Mouse (Mus musculus): Measurements from ENCODE around the gene Camkk1. TPM values are rescaled to one million over a fixed set of nuclear protein-coding genes. Genes with fewer than 3 reads are reported as not detected.

Gene Camkk1
- polyA plus RNA-seq, 1 experiment from 2014 or later: 2.7 TPM

DNA sequence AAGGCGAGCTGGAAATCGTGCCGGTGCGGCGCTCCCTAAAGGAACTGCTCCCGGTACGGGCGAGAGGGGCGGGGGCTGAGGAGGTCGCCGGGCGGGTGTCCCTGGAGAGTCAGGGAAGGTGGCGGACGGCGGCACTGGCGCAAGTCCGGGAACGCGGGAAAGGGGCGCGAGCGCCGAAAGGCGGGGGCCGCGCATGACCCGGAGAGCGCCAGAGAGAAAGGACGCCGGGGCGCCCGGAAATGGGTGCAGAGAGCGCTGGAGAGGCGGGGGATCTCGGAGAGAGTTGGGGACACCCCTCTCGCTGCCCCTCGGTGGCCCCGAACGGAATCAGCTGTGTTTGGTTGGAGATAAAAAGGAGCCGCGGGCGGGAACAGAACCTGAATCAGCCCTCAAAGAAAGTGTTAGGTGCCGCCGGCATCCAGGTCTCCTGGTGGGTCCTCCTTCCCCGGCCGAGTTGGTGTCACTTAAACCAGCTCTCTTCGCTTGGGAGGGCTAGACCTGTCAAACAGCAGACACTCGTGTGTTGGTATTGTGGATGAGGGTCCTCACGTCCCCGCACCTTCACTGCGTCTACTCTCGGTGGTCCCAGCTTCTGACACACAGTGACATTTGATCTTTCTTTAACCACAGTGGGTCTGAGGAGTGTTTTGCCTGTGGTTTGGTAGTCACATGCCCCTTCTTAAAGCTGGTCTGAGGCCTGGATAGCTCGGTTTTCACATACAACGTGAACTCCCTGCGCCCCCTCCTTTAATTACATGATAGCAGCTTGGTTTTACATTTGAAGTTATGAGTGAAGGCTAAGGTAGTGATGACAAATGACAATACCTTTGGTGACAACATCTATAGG is 29.4 kb downstream of the Camkk1 start:
- peak; percentile 62; the same call in 1 of the 2 replicates for ATAC-seq (ENCODE audit: insufficient number of reproducible peaks, low FRiP score, low TSS enrichment, low read depth)
- H3K9ac ChIP-seq (ENCODE audit: low read length): peak overlapping the region; percentile 87
- H3K36me3 ChIP-seq (ENCODE audit: control insufficient read depth, insufficient read depth, low read length): peaks cover 5% of the 10 kb centered on the region; the same call in 1 of the 2 replicates
- no peaks in the 10 kb centered on the region for H3K27me3 ChIP-seq (ENCODE audit: control insufficient read depth, insufficient read depth, low read length)
- peak overlapping the region; percentile 82 for H3K4me3 ChIP-seq (ENCODE audit: low read depth, low read length)
- 0 out of 2 replicates have a peak overlapping the region, but pooled peaks have one; percentile 32 for H3K27ac ChIP-seq (replicated peaks; ENCODE audit: low read depth, low read length)
- WGBS: 1% methylated on average over 50 of the region's 55 CpGs
- H3K4me2 ChIP-seq (ENCODE audit: low read depth, severe bottlenecking): peak overlapping the region; percentile 72
- 0 out of 2 replicates have a peak, but pooled peaks cover 4% of the 10 kb centered on the region for H3K4me1 ChIP-seq (ENCODE audit: control insufficient read depth, insufficient read depth, low read length)
- no peaks in the 10 kb centered on the region for H3K9me3 ChIP-seq (ENCODE audit: control insufficient read depth, low read length)
- peak; percentile 58 for DNase-seq (ENCODE audit: low spot score)

DNA sequence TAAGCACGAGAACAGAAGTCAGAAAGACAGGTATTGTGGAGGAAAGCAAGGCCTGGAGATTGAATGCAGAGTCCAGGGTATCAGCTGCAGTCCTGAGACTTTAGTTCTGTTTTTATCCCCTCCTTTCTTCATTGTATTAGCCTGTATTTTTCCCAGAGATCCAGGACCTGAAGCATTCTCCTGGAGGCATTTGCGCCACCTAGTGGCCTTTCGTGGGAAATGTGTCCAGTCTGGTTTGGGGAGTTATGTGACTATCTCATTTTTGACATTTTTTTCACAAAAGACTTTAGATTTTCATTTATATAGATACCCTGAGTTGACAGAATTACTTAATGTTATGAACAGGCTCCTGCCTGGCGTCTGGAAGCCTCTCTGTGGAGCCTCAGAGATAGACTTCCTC is 30.5 kb downstream of the Camkk1 start:
- WGBS: 7% methylated on average over 4 of the region's 4 CpGs
- H3K9ac ChIP-seq (ENCODE audit: low read length): no peak overlapping the region

DNA sequence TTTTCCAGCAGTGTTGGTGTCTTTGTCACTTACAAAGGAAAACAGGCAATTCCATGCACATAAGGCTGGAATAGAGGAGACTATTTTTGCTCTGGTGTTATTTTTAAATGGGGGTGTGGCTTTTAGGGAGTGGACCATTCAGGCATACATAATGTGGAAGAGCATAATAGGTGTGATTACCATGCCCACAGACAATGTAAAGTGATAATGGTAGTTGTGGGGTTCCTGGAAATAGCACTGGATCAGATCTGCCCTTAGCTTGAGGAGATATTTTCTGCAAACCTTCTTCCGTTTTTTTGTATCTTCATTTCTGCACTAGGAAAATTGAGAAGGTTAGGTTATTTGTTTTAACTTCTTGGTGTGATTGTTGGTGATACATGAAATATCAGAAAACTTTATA is 34.0 kb downstream of the Camkk1 start:
- Histone ChIP-seq H3K4me1 (ENCODE audit: control insufficient read depth, insufficient read depth, low read length) (0 out of 2 replicates have a peak, but pooled peaks cover 4% of the 10 kb centered on the region), H3K36me3 (ENCODE audit: control insufficient read depth, insufficient read depth, low read length) (peaks cover 5% of the 10 kb centered on the region; the same call in 1 of the 2 replicates), H3K27ac (replicated peaks; ENCODE audit: low read depth, low read length) (no peak overlapping the region), H3K4me2 (ENCODE audit: low read depth, severe bottlenecking) (no peak overlapping the region), H3K9me3 (ENCODE audit: control insufficient read depth, low read length) (no peaks in the 10 kb centered on the region), H3K9ac (ENCODE audit: low read length) (no peak overlapping the region), H3K27me3 (ENCODE audit: control insufficient read depth, insufficient read depth, low read length) (no peaks in the 10 kb centered on the region), H3K4me3 (ENCODE audit: low read depth, low read length) (no peak overlapping the region)
- ATAC-seq (ENCODE audit: insufficient number of reproducible peaks, low FRiP score, low TSS enrichment, low read depth) (no peak), DNase-seq (ENCODE audit: low spot score) (no peak)
- WGBS: 90% methylated on average over 1 of the region's 1 CpGs

More for the DNA sequence above, 30.5 kb downstream of the Camkk1 start:
- H3K9me3 ChIP-seq (ENCODE audit: control insufficient read depth, low read length): no peaks in the 10 kb centered on the region
- peak overlapping the region; percentile 72; the same call in 1 of the 2 replicates for H3K4me2 ChIP-seq (ENCODE audit: low read depth, severe bottlenecking)
- H3K36me3 ChIP-seq (ENCODE audit: control insufficient read depth, insufficient read depth, low read length): peaks cover 5% of the 10 kb centered on the region; the same call in 1 of the 2 replicates
- H3K4me3 ChIP-seq (ENCODE audit: low read depth, low read length): peak overlapping the region; percentile 82; the same call in 1 of the 2 replicates
- no peaks in the 10 kb centered on the region for H3K27me3 ChIP-seq (ENCODE audit: control insufficient read depth, insufficient read depth, low read length)
- H3K4me1 ChIP-seq (ENCODE audit: control insufficient read depth, insufficient read depth, low read length): 0 out of 2 replicates have a peak, but pooled peaks cover 4% of the 10 kb centered on the region
- ATAC-seq (ENCODE audit: insufficient number of reproducible peaks, low FRiP score, low TSS enrichment, low read depth) (no peak), DNase-seq (ENCODE audit: low spot score) (peak; percentile 89)
- no peak overlapping the region for H3K27ac ChIP-seq (replicated peaks; ENCODE audit: low read depth, low read length)

DNA sequence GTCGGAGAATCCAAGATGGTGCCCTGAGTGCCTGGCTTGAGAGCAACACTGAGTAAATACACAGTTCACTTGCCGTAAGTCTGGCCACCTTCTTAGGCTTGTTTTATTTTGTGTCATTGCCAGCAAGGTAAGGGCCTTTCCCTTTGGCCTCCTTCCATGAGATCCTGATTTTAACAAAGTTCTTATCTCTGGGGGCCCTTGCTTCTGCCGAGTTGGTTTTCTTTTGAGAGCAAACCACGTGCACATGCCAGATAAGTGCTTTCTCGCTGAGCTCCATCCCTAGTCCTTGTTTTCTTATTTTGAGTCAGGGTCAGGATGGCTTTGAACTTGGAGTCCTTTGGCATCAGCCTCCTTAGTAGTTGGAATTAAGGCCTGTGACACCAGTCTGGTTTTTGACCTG is 38.9 kb downstream of the Camkk1 start:
- H3K4me2 ChIP-seq (ENCODE audit: low read depth, severe bottlenecking): no peak overlapping the region
- WGBS: 90% methylated on average over 5 of the region's 5 CpGs
- no peak overlapping the region for H3K27ac ChIP-seq (replicated peaks; ENCODE audit: low read depth, low read length)
- no peaks in the 10 kb centered on the region for H3K4me1 ChIP-seq (ENCODE audit: control insufficient read depth, insufficient read depth, low read length)
- peaks cover 3% of the 10 kb centered on the region; the same call in 1 of the 2 replicates for H3K36me3 ChIP-seq (ENCODE audit: control insufficient read depth, insufficient read depth, low read length)
- DNase-seq (ENCODE audit: low spot score) (no peak), ATAC-seq (ENCODE audit: insufficient number of reproducible peaks, low FRiP score, low TSS enrichment, low read depth) (no peak)
- no peak overlapping the region for H3K9ac ChIP-seq (ENCODE audit: low read length)
- H3K27me3 ChIP-seq (ENCODE audit: control insufficient read depth, insufficient read depth, low read length): no peaks in the 10 kb centered on the region
- no peaks in the 10 kb centered on the region for H3K9me3 ChIP-seq (ENCODE audit: control insufficient read depth, low read length)
- no peak overlapping the region for H3K4me3 ChIP-seq (ENCODE audit: low read depth, low read length)

DNA sequence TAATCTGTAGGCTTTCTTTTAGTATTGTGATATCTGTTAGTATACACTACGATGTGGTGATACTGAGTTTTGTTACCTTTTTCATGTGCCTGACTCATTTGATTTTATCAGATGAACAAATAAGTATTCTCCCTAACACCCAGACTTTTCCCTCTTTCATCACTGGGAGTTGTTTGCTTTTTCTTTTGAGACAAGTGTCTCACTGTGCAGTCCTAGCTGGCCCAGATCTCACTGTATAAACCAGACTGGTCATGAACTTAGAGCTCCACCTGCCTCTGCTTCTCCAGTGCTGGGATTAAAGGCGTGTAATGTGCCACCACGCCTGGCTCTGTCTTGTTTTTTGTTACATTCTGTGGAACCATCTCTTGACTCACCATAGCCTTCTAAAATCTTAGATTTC is 40.8 kb downstream of the Camkk1 start:
- ATAC-seq (ENCODE audit: insufficient number of reproducible peaks, low FRiP score, low TSS enrichment, low read depth): no peak
- peaks cover 3% of the 10 kb centered on the region; the same call in 1 of the 2 replicates for H3K36me3 ChIP-seq (ENCODE audit: control insufficient read depth, insufficient read depth, low read length)
- WGBS: 93% methylated on average over 3 of the region's 3 CpGs

DNA sequence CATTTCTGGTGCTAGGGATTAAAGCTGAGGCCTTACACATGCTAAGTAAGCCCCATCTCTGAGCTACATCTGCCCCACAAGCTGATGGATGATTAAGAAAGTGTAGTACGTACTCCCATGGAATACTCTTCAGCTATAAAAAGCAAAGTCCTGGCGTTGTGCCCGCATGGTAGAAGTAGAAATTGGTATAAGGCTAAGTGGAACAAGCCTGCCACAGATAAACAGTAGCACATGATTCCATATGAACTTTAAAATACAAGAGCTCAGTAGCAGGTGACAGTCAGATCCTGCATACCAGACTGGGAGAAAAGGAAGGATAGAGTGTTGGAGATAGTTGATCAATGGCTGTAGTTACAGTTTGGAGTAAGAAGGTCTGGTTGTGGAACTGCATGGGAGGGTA is 42.6 kb downstream of the Camkk1 start:
- no peak overlapping the region for H3K27ac ChIP-seq (replicated peaks; ENCODE audit: low read depth, low read length)
- no peak overlapping the region for H3K9ac ChIP-seq (ENCODE audit: low read length)
- DNase-seq (ENCODE audit: low spot score): no peak
- 94% methylated on average over 3 of the region's 3 CpGs for WGBS
- H3K4me2 ChIP-seq (ENCODE audit: low read depth, severe bottlenecking): no peak overlapping the region
- no peaks in the 10 kb centered on the region for H3K27me3 ChIP-seq (ENCODE audit: control insufficient read depth, insufficient read depth, low read length)
- peaks cover 5% of the 10 kb centered on the region; the same call in 1 of the 2 replicates for H3K36me3 ChIP-seq (ENCODE audit: control insufficient read depth, insufficient read depth, low read length)
- no peaks in the 10 kb centered on the region for H3K9me3 ChIP-seq (ENCODE audit: control insufficient read depth, low read length)
- no peaks in the 10 kb centered on the region for H3K4me1 ChIP-seq (ENCODE audit: control insufficient read depth, insufficient read depth, low read length)
- ATAC-seq (ENCODE audit: insufficient number of reproducible peaks, low FRiP score, low TSS enrichment, low read depth): no peak
- no peak overlapping the region for H3K4me3 ChIP-seq (ENCODE audit: low read depth, low read length)

More for the DNA sequence above, 40.8 kb downstream of the Camkk1 start:
- Histone ChIP-seq H3K9ac (ENCODE audit: low read length) (no peak overlapping the region), H3K4me1 (ENCODE audit: control insufficient read depth, insufficient read depth, low read length) (no peaks in the 10 kb centered on the region), H3K27ac (replicated peaks; ENCODE audit: low read depth, low read length) (no peak overlapping the region), H3K4me2 (ENCODE audit: low read depth, severe bottlenecking) (no peak overlapping the region), H3K27me3 (ENCODE audit: control insufficient read depth, insufficient read depth, low read length) (no peaks in the 10 kb centered on the region), H3K4me3 (ENCODE audit: low read depth, low read length) (no peak overlapping the region), H3K9me3 (ENCODE audit: control insufficient read depth, low read length) (no peaks in the 10 kb centered on the region)
- no peak for DNase-seq (ENCODE audit: low spot score)

DNA sequence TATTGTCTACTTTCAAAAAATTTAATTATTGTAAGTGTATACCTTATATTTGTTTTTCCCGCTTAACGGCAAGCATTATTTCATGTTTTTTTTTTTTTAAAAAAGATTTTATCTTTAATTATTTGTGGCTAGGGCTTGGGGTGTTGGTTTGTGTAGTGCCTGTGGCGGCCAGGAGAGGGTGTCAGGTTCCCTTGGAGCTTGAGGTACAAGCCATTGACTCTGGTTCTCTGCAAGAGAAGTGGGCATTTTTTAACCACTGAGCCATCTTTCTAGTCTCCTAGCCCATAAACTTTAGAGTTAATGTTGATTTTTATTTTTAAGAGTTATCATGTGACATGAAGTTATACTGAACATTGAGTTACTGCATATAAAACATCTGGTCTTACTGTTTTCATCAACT is 53.0 kb downstream of the Camkk1 start:
- ATAC-seq (ENCODE audit: insufficient number of reproducible peaks, low FRiP score, low TSS enrichment, low read depth) (no peak), DNase-seq (ENCODE audit: low spot score) (peak; percentile 36)
- no peaks in the 10 kb centered on the region for H3K4me1 ChIP-seq (ENCODE audit: control insufficient read depth, insufficient read depth, low read length)
- no peaks in the 10 kb centered on the region for H3K27me3 ChIP-seq (ENCODE audit: control insufficient read depth, insufficient read depth, low read length)
- 86% methylated on average over 3 of the region's 3 CpGs for WGBS
- H3K9ac ChIP-seq (ENCODE audit: low read length): no peak overlapping the region
- H3K4me3 ChIP-seq (ENCODE audit: low read depth, low read length): no peak overlapping the region
- H3K9me3 ChIP-seq (ENCODE audit: control insufficient read depth, low read length): no peaks in the 10 kb centered on the region
- H3K4me2 ChIP-seq (ENCODE audit: low read depth, severe bottlenecking): no peak overlapping the region
- H3K36me3 ChIP-seq (ENCODE audit: control insufficient read depth, insufficient read depth, low read length): peaks cover 9% of the 10 kb centered on the region
- H3K27ac ChIP-seq (replicated peaks; ENCODE audit: low read depth, low read length): no peak overlapping the region

DNA sequence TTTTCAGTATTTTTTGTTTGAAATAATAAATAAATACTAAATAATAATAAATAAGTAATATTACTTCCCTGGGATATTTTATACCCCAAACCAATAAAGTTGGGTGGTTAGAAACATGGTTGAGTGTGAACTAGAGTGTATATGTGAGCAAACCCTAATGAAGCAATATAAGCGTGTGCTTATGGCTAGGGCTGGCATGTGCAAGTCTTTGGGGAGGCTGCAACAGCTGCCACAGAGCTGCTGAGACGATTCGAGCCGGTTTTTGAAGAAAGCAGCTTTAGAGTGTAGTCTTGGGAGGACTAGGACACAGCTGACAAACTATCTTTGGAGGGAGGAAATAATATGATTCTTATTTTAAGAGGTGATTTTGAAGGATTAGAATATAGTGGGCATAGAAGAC is 57.5 kb downstream of the Camkk1 start:
- 89% methylated on average over 4 of the region's 4 CpGs for WGBS
- no peaks in the 10 kb centered on the region for H3K9me3 ChIP-seq (ENCODE audit: control insufficient read depth, low read length)
- no peak overlapping the region for H3K27ac ChIP-seq (replicated peaks; ENCODE audit: low read depth, low read length)

More for the DNA sequence above, 57.5 kb downstream of the Camkk1 start:
- no peak for ATAC-seq (ENCODE audit: insufficient number of reproducible peaks, low FRiP score, low TSS enrichment, low read depth)
- Histone ChIP-seq H3K4me3 (ENCODE audit: low read depth, low read length) (no peak overlapping the region), H3K4me2 (ENCODE audit: low read depth, severe bottlenecking) (no peak overlapping the region), H3K4me1 (ENCODE audit: control insufficient read depth, insufficient read depth, low read length) (no peaks in the 10 kb centered on the region), H3K36me3 (ENCODE audit: control insufficient read depth, insufficient read depth, low read length) (peaks cover 10% of the 10 kb centered on the region), H3K9ac (ENCODE audit: low read length) (no peak overlapping the region), H3K27me3 (ENCODE audit: control insufficient read depth, insufficient read depth, low read length) (no peaks in the 10 kb centered on the region)
- no peak for DNase-seq (ENCODE audit: low spot score)

Data from limb, embryonic 11.5 days (tissue).